Mouse (Mus musculus): ENCODE results near the gene Tor4a.

GRCm38 (mm10) chr2:25186575-25186930 is 10.1 kb downstream of the Tor4a start:
- TF ChIP-seq CTCF (IDR thresholded peaks at IDR 0.05; ENCODE audit: borderline replicate concordance, extremely low read depth, insufficient read depth, insufficient read length) (no peak), POLR2A (IDR thresholded peaks at IDR 0.05; ENCODE audit: borderline replicate concordance, extremely low read depth, insufficient read depth, insufficient read length, poor library complexity, severe bottlenecking) (no peak)
